Mouse (Mus musculus) embryonic facial prominence, embryonic 14.5 days (tissue): Measurements from ENCODE around the gene Treh. TPM values are rescaled to one million over a fixed set of nuclear protein-coding genes. Genes with fewer than 3 reads are reported as not detected.
"Not testable (repeated sequence)": the region's sequence is repeated elsewhere in the genome, so short reads cannot be mapped to it uniquely, and the experiment has no call there.

Experiments
- ATAC-seq: fragments of 200-750 bp; cut with Nextera tagmentation; 2 replicates; pipeline ENCODE4 v1.8.0; 2017; ENCODE audit warnings: low read depth, moderate number of reproducible peaks, moderate TSS enrichment
- DNase-seq: peaks from one replicate; pipeline ENCODE4 v3.0.0-alpha.2; 2015; ENCODE audit warnings: low spot score
- H3K27ac ChIP-seq: fragments of 300-500 bp; sonication (generic); replicated peaks from 2 replicates; pipeline ENCODE4 v1.5.1; 2014; ENCODE audit warnings: low read depth, mild to moderate bottlenecking, low read length, moderate library complexity
- H3K27me3 ChIP-seq: fragments of 300-500 bp; sonication (generic); replicated peaks from 2 replicates; pipeline ENCODE4 v1.6.1; 2014; ENCODE audit warnings: low read length; ENCODE audit not compliant: control insufficient read depth, insufficient read depth
- H3K36me3 ChIP-seq: fragments of 300-500 bp; sonication (generic); 2 replicates; pipeline ENCODE4 v1.6.1; 2014; ENCODE audit warnings: low read length, mixed read lengths; ENCODE audit not compliant: control insufficient read depth, insufficient read depth
- H3K4me1 ChIP-seq: fragments of 300-500 bp; sonication (generic); 2 replicates; pipeline ENCODE4 v1.6.1; 2014; ENCODE audit warnings: antibody characterized with exemption, low read length; ENCODE audit not compliant: control insufficient read depth, insufficient read depth
- H3K4me2 ChIP-seq: fragments of 300-500 bp; sonication (generic); 2 replicates; pipeline ENCODE4 v1.6.1; 2014; ENCODE audit warnings: low read depth, mild to moderate bottlenecking, low read length, moderate library complexity, mixed read lengths
- H3K4me3 ChIP-seq: fragments of 300-500 bp; sonication (generic); 2 replicates; pipeline ENCODE4 v1.5.1; 2014; ENCODE audit warnings: low read depth, mild to moderate bottlenecking, low read length
- H3K9ac ChIP-seq: fragments of 300-500 bp; sonication (generic); 2 replicates; pipeline ENCODE4 v1.6.1; 2014; ENCODE audit warnings: low read depth, mild to moderate bottlenecking, low read length, moderate library complexity, mixed read lengths
- H3K9me3 ChIP-seq: fragments of 300-500 bp; sonication (generic); 2 replicates; pipeline ENCODE4 v1.6.1; 2016; ENCODE audit warnings: low read length; ENCODE audit not compliant: control insufficient read depth
- WGBS: fragments of 180-500 bp; shearing (Covaris S2); extraction: QIAGEN DNeasy Blood & Tissue Kit; methylation state at CpG from one replicate; pipeline ENCODE4 v1.1.7; 2014; 5-methylcytosine and 5-hydroxymethylcytosine counted together
- polyA plus RNA-seq: library from polyadenylated mRNA; unstranded; fragments of >200 nt; fragmentation: Nextera tagmentation; extraction: Ambion mirVana; gene quantifications from 2 replicates; pipeline ENCODE4 v1.2.1, GENCODE M21; 2014

Treh gene
- polyA plus RNA-seq: not detected in 2 replicates

GRCm38 (mm10) chr9:44673005-44673404, at the start of gene Treh:
TSS of gene Treh (plus strand) at chr9:44673233.
- no peak for ATAC-seq
- H3K9me3 ChIP-seq: no peaks in the 10 kb centered on the region
- 81% methylated on average over 3 of the region's 3 CpGs for WGBS

GRCm38 (mm10) chr9:44624390-44624789, 48.6 kb upstream of the Treh start:
- no peak overlapping the region for H3K9ac ChIP-seq
- H3K4me3 ChIP-seq: no peak overlapping the region
- H3K4me1 ChIP-seq: no peaks in the 10 kb centered on the region
- H3K9me3 ChIP-seq: no peaks in the 10 kb centered on the region
- no peaks in the 10 kb centered on the region for H3K27me3 ChIP-seq
- no peak overlapping the region for H3K4me2 ChIP-seq
- peaks cover 91% of the 10 kb centered on the region for H3K36me3 ChIP-seq
- ATAC-seq (no peak), DNase-seq (no peak)
- H3K27ac ChIP-seq: no peak overlapping the region
- 63% methylated on average over 5 of the region's 5 CpGs for WGBS

More at GRCm38 (mm10) chr9:44673005-44673404, at the start of gene Treh:
- Histone ChIP-seq H3K4me1 (no peaks in the 10 kb centered on the region), H3K27ac (no peak within 1 kb of the TSS), H3K36me3 (no peaks in the 10 kb centered on the region), H3K9ac (no peak within 1 kb of the TSS), H3K4me2 (no peak within 1 kb of the TSS), H3K27me3 (no peaks in the 10 kb centered on the region), H3K4me3 (no peak within 1 kb of the TSS)
- DNase-seq: no peak

GRCm38 (mm10) chr9:44626268-44626667, 46.8 kb upstream of the Treh start:
- Histone ChIP-seq H3K4me3 (no peak overlapping the region), H3K27ac (no peak overlapping the region), H3K4me2 (no peak overlapping the region), H3K36me3 (peaks cover 91% of the 10 kb centered on the region), H3K27me3 (no peaks in the 10 kb centered on the region), H3K9ac (no peak overlapping the region), H3K4me1 (no peaks in the 10 kb centered on the region), H3K9me3 (no peaks in the 10 kb centered on the region)
- 80% methylated on average over 5 of the region's 5 CpGs for WGBS
- no peak for DNase-seq
- ATAC-seq: no peak

- H3K27ac ChIP-seq: no peak overlapping the region
- H3K4me2 ChIP-seq: no peak overlapping the region
- peaks cover 66% of the 10 kb centered on the region for H3K36me3 ChIP-seq
- no peak overlapping the region for H3K9ac ChIP-seq
- H3K9me3 ChIP-seq: no peaks in the 10 kb centered on the region
- WGBS: 75% methylated on average over 15 of the region's 15 CpGs
- no peaks in the 10 kb centered on the region for H3K4me1 ChIP-seq
- ATAC-seq (peak; percentile 38; the same call in 1 of the 2 replicates), DNase-seq (peak; percentile 85)
- H3K27me3 ChIP-seq: no peaks in the 10 kb centered on the region
- no peak overlapping the region for H3K4me3 ChIP-seq
Measured at GRCm38 (mm10) chr9:44637551-44638169, 35.4 kb upstream of the Treh start.

GRCm38 (mm10) chr9:44638726-44639125, 34.3 kb upstream of the Treh start:
- ATAC-seq, H3K27me3 ChIP-seq, H3K4me3 ChIP-seq, H3K9me3 ChIP-seq, H3K4me1 ChIP-seq, H3K4me2 ChIP-seq, DNase-seq, H3K27ac ChIP-seq, H3K9ac ChIP-seq: not testable (repeated sequence)
- WGBS: 95% methylated on average over 9 of the region's 9 CpGs
- H3K36me3 ChIP-seq: peaks cover 55% of the 10 kb centered on the region

GRCm38 (mm10) chr9:44640028-44640427, 33.0 kb upstream of the Treh start:
- not testable (repeated sequence) for H3K9ac ChIP-seq, H3K4me3 ChIP-seq, H3K4me1 ChIP-seq, H3K4me2 ChIP-seq, H3K9me3 ChIP-seq, H3K27me3 ChIP-seq, H3K27ac ChIP-seq, ATAC-seq, DNase-seq
- peaks cover 42% of the 10 kb centered on the region for H3K36me3 ChIP-seq
- 85% methylated on average over 1 of the region's 1 CpGs for WGBS

GRCm38 (mm10) chr9:44640646-44641357, 32.2 kb upstream of the Treh start:
- DNase-seq: no peak
- Histone ChIP-seq H3K27ac (no peak overlapping the region), H3K36me3 (peaks cover 34% of the 10 kb centered on the region), H3K4me2 (no peak overlapping the region), H3K4me3 (no peak overlapping the region), H3K9me3 (no peaks in the 10 kb centered on the region), H3K27me3 (no peaks in the 10 kb centered on the region), H3K4me1 (no peaks in the 10 kb centered on the region), H3K9ac (no peak overlapping the region)
- ATAC-seq: no peak
- WGBS: 80% methylated on average over 3 of the region's 3 CpGs

- H3K4me3 ChIP-seq: no peak overlapping the region
- no peaks in the 10 kb centered on the region for H3K4me1 ChIP-seq
- DNase-seq: no peak
- no peak overlapping the region for H3K9ac ChIP-seq
- no peak overlapping the region for H3K27ac ChIP-seq
- ATAC-seq: no peak
- H3K27me3 ChIP-seq: no peaks in the 10 kb centered on the region
- H3K36me3 ChIP-seq: peaks cover 27% of the 10 kb centered on the region
- 91% methylated on average over 2 of the region's 2 CpGs for WGBS
- H3K4me2 ChIP-seq: no peak overlapping the region
- no peaks in the 10 kb centered on the region for H3K9me3 ChIP-seq
Measured at GRCm38 (mm10) chr9:44641616-44642015, 31.4 kb upstream of the Treh start.

GRCm38 (mm10) chr9:44643103-44643502, 29.9 kb upstream of the Treh start:
- DNase-seq (no peak), ATAC-seq (no peak)
- Histone ChIP-seq H3K36me3 (peaks cover 13% of the 10 kb centered on the region), H3K27ac (no peak overlapping the region), H3K27me3 (no peaks in the 10 kb centered on the region), H3K9me3 (no peaks in the 10 kb centered on the region), H3K4me1 (no peaks in the 10 kb centered on the region), H3K4me2 (no peak overlapping the region), H3K4me3 (no peak overlapping the region), H3K9ac (no peak overlapping the region)
- WGBS: 91% methylated on average over 7 of the region's 7 CpGs
